ENCODE assay signal across 8 mouse cellular contexts in genomic region chr10:42862806-42863205, GRCm38 (mm10). TPM values are rescaled to one million over a fixed set of nuclear protein-coding genes. Genes with fewer than 3 reads are reported as not detected.
DNase-seq lines count a peak whose midpoint lies in the region; ATAC-seq and TF ChIP-seq lines count a peak whose summit lies in the region.
"Had no signal": no experiment of that assay in that cellular context is flagged by ENCODE, and none has a peak within 500 bp of the region (broad histone marks: within the 10 kb centered on the region; RNA-seq: fewer than 3 reads in every experiment).

No protein-coding gene starts in this region.

- no peaks in the 10 kb centered on the region for H3K27me3 ChIP-seq in intestine, postnatal 0 days (replicated peaks; ENCODE audit: control insufficient read depth, insufficient read depth, low read length)
- H3K27me3 ChIP-seq in intestine, embryonic 15.5 days (replicated peaks): no peaks in the 10 kb centered on the region
- H3K27me3 ChIP-seq in testis, adult 2 months (ENCODE audit: control insufficient read depth, insufficient read depth, low read length): no peaks in the 10 kb centered on the region
- 0 out of 2 replicates have a peak, but pooled peaks cover 6% of the 10 kb centered on the region for H3K27me3 ChIP-seq in limb, embryonic 13.5 days
- H3K27me3 ChIP-seq in stomach, postnatal 0 days (ENCODE audit: control insufficient read depth, insufficient read depth, low read length): no peaks in the 10 kb centered on the region

- H3K27ac ChIP-seq in intestine, postnatal 0 days (ENCODE audit: low read depth, low read length): no peak overlapping the region
- no peak overlapping the region for H3K27ac ChIP-seq in intestine, embryonic 15.5 days
- no peak overlapping the region for H3K27ac ChIP-seq in testis, adult 2 months (ENCODE audit: control insufficient read depth, insufficient read depth, low read depth, low read length)
- no peak overlapping the region for H3K27ac ChIP-seq in limb, embryonic 13.5 days
- H3K27ac ChIP-seq in stomach, postnatal 0 days (replicated peaks): no peak overlapping the region

- H3K4me2 ChIP-seq in intestine, postnatal 0 days (replicated peaks; ENCODE audit: low read depth): peak overlapping the region; percentile 61
- H3K4me2 ChIP-seq in intestine, embryonic 15.5 days (replicated peaks): no peak overlapping the region
- peak overlapping the region; percentile 70 for H3K4me2 ChIP-seq in limb, embryonic 13.5 days (replicated peaks)
- peak overlapping the region; percentile 68 for H3K4me2 ChIP-seq in stomach, postnatal 0 days (replicated peaks; ENCODE audit: low read depth)

- 54% methylated on average over 4 of the region's 4 CpGs for WGBS in intestine, postnatal 0 days
- WGBS in intestine, embryonic 15.5 days: 67% methylated on average over 4 of the region's 4 CpGs
- 58% methylated on average over 4 of the region's 4 CpGs for WGBS in limb, embryonic 13.5 days
- WGBS in stomach, postnatal 0 days: 49% methylated on average over 4 of the region's 4 CpGs

- no peak overlapping the region for H3K9ac ChIP-seq in intestine, postnatal 0 days (ENCODE audit: low read depth, low read length)
- H3K9ac ChIP-seq in intestine, embryonic 15.5 days: no peak overlapping the region
- H3K9ac ChIP-seq in limb, embryonic 13.5 days: no peak overlapping the region
- no peak overlapping the region for H3K9ac ChIP-seq in stomach, postnatal 0 days (ENCODE audit: low read length)

- no peak for TF ChIP-seq POLR2A in testis, adult 2 months (IDR thresholded peaks at IDR 0.05; ENCODE audit: control insufficient read depth, low read depth, low read length)

- TF ChIP-seq CTCF in intestine, postnatal 0 days (IDR thresholded peaks at IDR 0.05; ENCODE audit: low read depth): no peak
- no peak for TF ChIP-seq CTCF in testis, adult 2 months (IDR thresholded peaks at IDR 0.05; ENCODE audit: control insufficient read depth, insufficient read depth, insufficient replicate concordance, low read depth, low read length)
- TF ChIP-seq CTCF in stomach, postnatal 0 days (IDR thresholded peaks at IDR 0.05; ENCODE audit: low read depth): no peak

- no peaks in the 10 kb centered on the region for H3K36me3 ChIP-seq in intestine, postnatal 0 days (ENCODE audit: control insufficient read depth, insufficient read depth)
- no peaks in the 10 kb centered on the region for H3K36me3 ChIP-seq in intestine, embryonic 15.5 days
- H3K36me3 ChIP-seq in testis, adult 2 months (ENCODE audit: control insufficient read depth, insufficient read depth, low read length): no peaks in the 10 kb centered on the region
- no peaks in the 10 kb centered on the region for H3K36me3 ChIP-seq in limb, embryonic 13.5 days
- no peaks in the 10 kb centered on the region for H3K36me3 ChIP-seq in stomach, postnatal 0 days (ENCODE audit: control insufficient read depth, insufficient read depth, low read length)

- H3K9me3 ChIP-seq in intestine, postnatal 0 days (ENCODE audit: control insufficient read depth): no peaks in the 10 kb centered on the region
- H3K9me3 ChIP-seq in intestine, embryonic 15.5 days: no peaks in the 10 kb centered on the region
- H3K9me3 ChIP-seq in limb, embryonic 13.5 days: no peaks in the 10 kb centered on the region
- H3K9me3 ChIP-seq in stomach, postnatal 0 days (ENCODE audit: control insufficient read depth, low read length): no peaks in the 10 kb centered on the region

- no peak for TF ChIP-seq EP300 in stomach, postnatal 0 days (optimal IDR thresholded peaks at IDR 0.05)

- no peak overlapping the region for H3K4me3 ChIP-seq in intestine, postnatal 0 days (ENCODE audit: low read depth, low read length)
- no peak overlapping the region for H3K4me3 ChIP-seq in intestine, embryonic 15.5 days (replicated peaks)
- H3K4me3 ChIP-seq in testis, adult 2 months (ENCODE audit: control insufficient read depth, low read depth, low read length): peak overlapping the region; percentile 42; the same call in 1 of the 2 replicates
- no peak overlapping the region for H3K4me3 ChIP-seq in limb, embryonic 13.5 days
- 0 out of 2 replicates have a peak overlapping the region, but pooled peaks have one; percentile 23 for H3K4me3 ChIP-seq in stomach, postnatal 0 days (ENCODE audit: low read depth, low read length)

- ATAC-seq in intestine, postnatal 0 days: no peak
- ATAC-seq in intestine, embryonic 15.5 days: no peak
- ATAC-seq in limb, embryonic 13.5 days (ENCODE audit: low FRiP score, low read depth): no peak
- ATAC-seq in stomach, postnatal 0 days (ENCODE audit: low FRiP score, low TSS enrichment): no peak

- 0 out of 2 replicates have a peak, but pooled peaks cover 2% of the 10 kb centered on the region for H3K4me1 ChIP-seq in intestine, postnatal 0 days (replicated peaks; ENCODE audit: control insufficient read depth, insufficient read depth, low read length)
- H3K4me1 ChIP-seq in intestine, embryonic 15.5 days (replicated peaks): peaks cover 26% of the 10 kb centered on the region
- no peaks in the 10 kb centered on the region; the same call in 1 of the 2 replicates for H3K4me1 ChIP-seq in testis, adult 2 months (ENCODE audit: control insufficient read depth, insufficient read depth, low read length)
- H3K4me1 ChIP-seq in limb, embryonic 13.5 days: peaks cover 50% of the 10 kb centered on the region
- 0 out of 2 replicates have a peak, but pooled peaks cover 2% of the 10 kb centered on the region for H3K4me1 ChIP-seq in stomach, postnatal 0 days (replicated peaks; ENCODE audit: control insufficient read depth, insufficient read depth)

- no peak for DNase-seq in testis, postnatal 14 days (ENCODE audit: low spot score)
- no peak for DNase-seq in stomach, postnatal 0 days (ENCODE audit: low spot score)
- no peak for DNase-seq in right cerebral cortex, postnatal 25 days
- DNase-seq: gastrocnemius, postnatal 14 days had no signal

RNA-seq across cellular contexts. Expression of gene Scml4, which starts 2.6 kb away (rescaled TPM):
- polyA plus RNA-seq in intestine, postnatal 0 days (2015; fragmentation: Nextera tagmentation; extraction: Ambion mirVana): 13.0 and 13.7 TPM in 2 replicates
- polyA plus RNA-seq in intestine, embryonic 15.5 days (2015; fragmentation: Nextera tagmentation; extraction: Ambion mirVana): 29.3 TPM in 2 replicates
- polyA plus RNA-seq in testis, adult 2 months (2012; rRNA removed): 0.56 and 0.65 TPM in 2 replicates
- polyA plus RNA-seq in limb, embryonic 13.5 days (2015; fragmentation: Nextera tagmentation; extraction: Ambion mirVana): 0.92 and 1.3 TPM in 2 replicates
- 5.1 and 5.4 TPM in 2 replicates for polyA plus RNA-seq in stomach, postnatal 0 days (2015; fragmentation: Nextera tagmentation; extraction: Ambion mirVana)

Comparison
In these comparisons a context has a peak if more than half of its experiments do, and no peak if none do; other contexts are left out.
1. H3K4me3 ChIP-seq: peak in testis, adult 2 months (single experiment) and stomach, postnatal 0 days (single experiment); none in intestine, postnatal 0 days (single experiment), intestine, embryonic 15.5 days (single experiment) and limb, embryonic 13.5 days (single experiment).